Mouse (Mus musculus) hindbrain, embryonic 11.5 days (tissue): ENCODE measurements around the gene Erf. TPM values are rescaled to one million over a fixed set of nuclear protein-coding genes. Genes with fewer than 3 reads are reported as not detected.

ENCODE experiments used
- ATAC-seq: fragments of 200-750 bp; cut with Nextera tagmentation; 2 replicates; pipeline ENCODE4 v1.8.0; 2017; ENCODE audit warnings: mild to moderate bottlenecking, moderate TSS enrichment, moderate library complexity; ENCODE audit not compliant: low FRiP score
- DNase-seq: peaks from one replicate; pipeline ENCODE4 v3.0.0-alpha.2; 2015; ENCODE audit warnings: low spot score
- H3K27ac ChIP-seq: fragments of 300-500 bp; sonication (generic); 2 replicates; pipeline ENCODE4 v1.5.1; 2014; ENCODE audit warnings: mild to moderate bottlenecking, low read depth, low read length
- H3K27me3 ChIP-seq: fragments of 300-500 bp; sonication (generic); 2 replicates; pipeline ENCODE4 v1.6.1; 2014; ENCODE audit warnings: mild to moderate bottlenecking, low read length, moderate library complexity, mixed read lengths; ENCODE audit not compliant: control insufficient read depth, insufficient read depth
- H3K36me3 ChIP-seq: fragments of 300-500 bp; sonication (generic); 2 replicates; pipeline ENCODE4 v1.6.1; 2014; ENCODE audit warnings: mild to moderate bottlenecking, low read length, moderate library complexity, mixed read lengths; ENCODE audit not compliant: control insufficient read depth, insufficient read depth
- H3K4me1 ChIP-seq: fragments of 300-500 bp; sonication (generic); replicated peaks from 2 replicates; pipeline ENCODE4 v1.6.1; 2014; ENCODE audit warnings: low read length, mixed read lengths; ENCODE audit not compliant: control insufficient read depth, insufficient read depth
- H3K4me2 ChIP-seq: fragments of 300-500 bp; sonication (generic); replicated peaks from 2 replicates; pipeline ENCODE4 v1.6.1; 2014; ENCODE audit warnings: mild to moderate bottlenecking, low read depth, low read length
- H3K4me3 ChIP-seq: fragments of 300-500 bp; sonication (generic); 2 replicates; pipeline ENCODE4 v1.5.1; 2014; ENCODE audit warnings: low read depth, low read length
- H3K9ac ChIP-seq: fragments of 300-500 bp; sonication (generic); 2 replicates; pipeline ENCODE4 v1.6.1; 2014; ENCODE audit warnings: low read depth, low read length
- H3K9me3 ChIP-seq: fragments of 300-500 bp; sonication (generic); 2 replicates; pipeline ENCODE4 v1.6.1; 2016; ENCODE audit warnings: low read length; ENCODE audit not compliant: control insufficient read depth
- WGBS: fragments of 180-500 bp; shearing (Covaris S2); extraction: QIAGEN DNeasy Blood & Tissue Kit; methylation state at CpG from one replicate; pipeline ENCODE4 v1.1.7; 2014; 5-methylcytosine and 5-hydroxymethylcytosine counted together
- polyA plus RNA-seq: library from polyadenylated mRNA; unstranded; fragments of >200 nt; fragmentation: Nextera tagmentation; extraction: Ambion mirVana; gene quantifications from 2 replicates; pipeline ENCODE4 v1.2.1, GENCODE M21; 2014

Gene Erf
- polyA plus RNA-seq, 1 experiment from 2014 or later = 14.2 TPM

- DNase-seq (no peak), ATAC-seq (no peak)
- no peaks in the 10 kb centered on the region for H3K36me3 ChIP-seq
- H3K4me1 ChIP-seq = no peaks in the 10 kb centered on the region
- no peak overlapping the region for H3K27ac ChIP-seq
- 86% methylated on average over 9 of the region's 9 CpGs for WGBS
- no peak overlapping the region for H3K4me3 ChIP-seq
- H3K9ac ChIP-seq = no peak overlapping the region
- H3K4me2 ChIP-seq = no peak overlapping the region
- H3K9me3 ChIP-seq = no peaks in the 10 kb centered on the region
- H3K27me3 ChIP-seq = no peaks in the 10 kb centered on the region
Measured at GRCm38 (mm10) chr7:25196107-25196506, 54.5 kb downstream of the Erf start.

GRCm38 (mm10) chr7:25195148-25195547, 55.4 kb downstream of the Erf start:
- Histone ChIP-seq H3K4me2 (no peak overlapping the region), H3K9me3 (no peaks in the 10 kb centered on the region), H3K4me1 (no peaks in the 10 kb centered on the region), H3K27me3 (no peaks in the 10 kb centered on the region), H3K4me3 (no peak overlapping the region), H3K9ac (no peak overlapping the region), H3K27ac (no peak overlapping the region), H3K36me3 (no peaks in the 10 kb centered on the region)
- ATAC-seq = no peak
- DNase-seq = no peak
- 82% methylated on average over 3 of the region's 3 CpGs for WGBS

Other genes with a start within 250 kb of the Erf start
- 40.1 and 48.8 TPM in 2 replicates for gene Atp1a3, start 244.8 kb downstream of the Erf start, polyA plus RNA-seq
- 8.9 and 14.4 TPM in 2 replicates for gene Grik5, start 178.4 kb downstream of the Erf start, polyA plus RNA-seq
- gene Zfp574, start 178.2 kb downstream of the Erf start, polyA plus RNA-seq = 17.9 and 19.9 TPM in 2 replicates
- gene Pou2f2, start 71.0 kb downstream of the Erf start, polyA plus RNA-seq = 40.1 and 51.9 TPM in 2 replicates
- gene Dedd2, start 30.1 kb downstream of the Erf start, polyA plus RNA-seq = 7.3 and 8.5 TPM in 2 replicates
- gene Zfp526, start 29.3 kb downstream of the Erf start, polyA plus RNA-seq = 2.9 and 3.9 TPM in 2 replicates
- 14.1 and 16.1 TPM in 2 replicates for gene Gsk3a, start 12.9 kb downstream of the Erf start, polyA plus RNA-seq
- gene Cic, start 16.9 kb upstream of the Erf start, polyA plus RNA-seq = 25.4 and 39.0 TPM in 2 replicates
- gene Pafah1b3, start 47.2 kb upstream of the Erf start, polyA plus RNA-seq = 335 and 344 TPM in 2 replicates
- gene Prr19, start 50.6 kb upstream of the Erf start, polyA plus RNA-seq = 0.86 and 1.3 TPM in 2 replicates
- 9.9 and 10.6 TPM in 2 replicates for gene Tmem145, start 55.3 kb upstream of the Erf start, polyA plus RNA-seq
- 10.9 and 11.3 TPM in 2 replicates for gene Megf8, start 66.4 kb upstream of the Erf start, polyA plus RNA-seq
- not detected in 2 replicates for gene Cnfn, start 119.0 kb upstream of the Erf start, polyA plus RNA-seq
- 2.6 and 3.3 TPM in 2 replicates for gene Lipe, start 147.9 kb upstream of the Erf start, polyA plus RNA-seq
- gene Cxcl17, start 162.1 kb upstream of the Erf start, polyA plus RNA-seq = 0.28 TPM in 1 of 2 replicates, not detected in the other
- gene Ceacam1, start 226.8 kb upstream of the Erf start, polyA plus RNA-seq = 0.74 and 1.4 TPM in 2 replicates